Mouse (Mus musculus) forebrain, embryonic 16.5 days (tissue): ENCODE data around the gene Tcte1. TPM values are rescaled to one million over a fixed set of nuclear protein-coding genes. Genes with fewer than 3 reads are reported as not detected.
A peak's percentile ranks its signal among the peaks of the same experiment; 100 is the strongest.

Experiments used
- ATAC-seq: fragments of 200-750 bp; cut with Nextera tagmentation; 2 replicates; pipeline ENCODE4 v1.8.0; 2017; ENCODE audit warnings: mild to moderate bottlenecking, moderate library complexity
- H3K27ac ChIP-seq: fragments of 300-500 bp; sonication (generic); 2 replicates; pipeline ENCODE4 v1.5.1; 2014; ENCODE audit warnings: low read length, control low read depth
- H3K27me3 ChIP-seq: fragments of 300-500 bp; sonication (generic); replicated peaks from 2 replicates; pipeline ENCODE4 v1.6.1; 2014; ENCODE audit warnings: low read length; ENCODE audit not compliant: control insufficient read depth, insufficient read depth
- H3K36me3 ChIP-seq: fragments of 300-500 bp; sonication (generic); 2 replicates; pipeline ENCODE4 v1.6.1; 2014; ENCODE audit not compliant: control insufficient read depth, insufficient read depth
- H3K4me1 ChIP-seq: fragments of 300-500 bp; sonication (generic); replicated peaks from 2 replicates; pipeline ENCODE4 v1.6.1; 2014; ENCODE audit warnings: low read length; ENCODE audit not compliant: control insufficient read depth, insufficient read depth
- H3K4me2 ChIP-seq: fragments of 300-500 bp; sonication (generic); 2 replicates; pipeline ENCODE4 v1.6.1; 2014; ENCODE audit warnings: mild to moderate bottlenecking, low read length, control low read depth
- H3K4me3 ChIP-seq: fragments of 300-500 bp; sonication (generic); replicated peaks from 2 replicates; pipeline ENCODE4 v1.5.1; 2014; ENCODE audit warnings: mild to moderate bottlenecking, low read length, control low read depth
- H3K9ac ChIP-seq: fragments of 300-500 bp; sonication (generic); replicated peaks from 2 replicates; pipeline ENCODE4 v1.6.1; 2014; ENCODE audit warnings: low read depth, low read length, control low read depth
- H3K9me3 ChIP-seq: fragments of 300-500 bp; sonication (generic); 2 replicates; pipeline ENCODE4 v1.6.1; 2016; ENCODE audit warnings: low read length; ENCODE audit not compliant: control insufficient read depth
- WGBS: fragments of 180-500 bp; shearing (Covaris S2); extraction: QIAGEN DNeasy Blood & Tissue Kit; methylation state at CpG from one replicate; pipeline ENCODE4 v1.1.7; 2014; 5-methylcytosine and 5-hydroxymethylcytosine counted together
- polyA plus RNA-seq: library from polyadenylated mRNA; unstranded; fragments of >200 nt; fragmentation: Nextera tagmentation; extraction: Ambion mirVana; gene quantifications from 2 replicates; pipeline ENCODE4 v1.2.1, GENCODE M21; 2015

Tcte1 gene
- polyA plus RNA-seq, 1 experiment from 2014 or later = 4.7 TPM

GRCm38 (mm10) chr17:45566360-45567161, 43.3 kb downstream of the Tcte1 start:
- peaks cover 49% of the 10 kb centered on the region for H3K36me3 ChIP-seq
- H3K4me1 ChIP-seq = peaks cover 22% of the 10 kb centered on the region
- no peaks in the 10 kb centered on the region for H3K27me3 ChIP-seq
- no peak overlapping the region for H3K9ac ChIP-seq
- ATAC-seq = no peak
- no peak overlapping the region for H3K27ac ChIP-seq
- H3K4me3 ChIP-seq = no peak overlapping the region
- 63% methylated on average over 18 of the region's 18 CpGs for WGBS
- H3K4me2 ChIP-seq = no peak overlapping the region
- H3K9me3 ChIP-seq = no peaks in the 10 kb centered on the region

DNA sequence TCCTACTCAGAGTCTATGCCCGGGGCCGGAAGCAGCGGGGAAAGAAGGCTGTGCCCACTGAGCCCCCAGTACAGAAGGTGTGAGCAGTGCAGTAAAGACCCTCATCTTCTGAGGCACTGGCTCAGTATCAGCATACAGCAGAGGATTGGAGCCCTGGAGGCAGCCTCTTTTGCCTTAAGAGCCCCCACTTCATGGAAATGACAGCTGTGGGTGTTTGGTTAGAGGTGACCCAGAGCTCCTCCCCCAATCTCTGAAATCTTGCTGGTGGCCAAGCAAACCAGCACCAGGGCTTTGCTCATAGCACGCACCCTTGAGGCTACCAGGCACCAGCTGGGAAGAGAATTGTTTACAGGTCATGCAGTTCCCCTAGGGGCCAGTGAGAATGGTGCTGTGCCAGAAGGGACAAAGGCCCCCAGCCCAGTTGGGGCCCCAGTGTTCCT, 43.9 kb downstream of the Tcte1 start:
- Histone ChIP-seq H3K4me3 (no peak overlapping the region), H3K27me3 (no peaks in the 10 kb centered on the region), H3K9me3 (no peaks in the 10 kb centered on the region), H3K27ac (no peak overlapping the region), H3K4me2 (no peak overlapping the region), H3K36me3 (peaks cover 49% of the 10 kb centered on the region), H3K4me1 (peaks cover 26% of the 10 kb centered on the region), H3K9ac (no peak overlapping the region)
- 22% methylated on average over 4 of the region's 4 CpGs for WGBS
- no peak for ATAC-seq

GRCm38 (mm10) chr17:45568990-45569389, 45.8 kb downstream of the Tcte1 start:
- peaks cover 26% of the 10 kb centered on the region for H3K4me1 ChIP-seq
- 84% methylated on average over 12 of the region's 12 CpGs for WGBS

DNA sequence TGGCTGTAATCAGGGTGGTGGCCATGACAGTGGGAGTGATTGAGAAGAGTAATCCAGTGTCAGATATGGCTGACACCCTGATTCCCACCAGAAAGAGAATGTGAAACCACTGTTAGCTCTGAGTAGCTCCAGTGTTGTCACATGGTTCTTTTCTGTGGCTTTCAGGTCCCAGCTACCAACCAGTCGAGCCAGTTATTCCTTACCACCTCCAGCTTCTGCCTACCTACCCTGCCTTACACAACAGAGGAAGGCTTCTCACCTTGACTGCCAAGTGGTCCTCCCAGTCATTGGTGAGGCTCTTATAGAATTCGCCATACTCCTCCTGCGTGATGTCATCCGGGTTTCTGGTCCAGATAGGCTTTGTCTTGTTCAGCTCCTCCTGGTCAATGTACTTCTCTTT, 46.8 kb downstream of the Tcte1 start:
- H3K4me1 ChIP-seq = peaks cover 28% of the 10 kb centered on the region
- no peak overlapping the region for H3K4me3 ChIP-seq
- H3K27me3 ChIP-seq = no peaks in the 10 kb centered on the region
- H3K9ac ChIP-seq = no peak overlapping the region
- no peak overlapping the region for H3K27ac ChIP-seq
- no peaks in the 10 kb centered on the region for H3K9me3 ChIP-seq
- peaks cover 49% of the 10 kb centered on the region for H3K36me3 ChIP-seq
- 85% methylated on average over 4 of the region's 4 CpGs for WGBS
- no peak overlapping the region for H3K4me2 ChIP-seq
- no peak for ATAC-seq

More at GRCm38 (mm10) chr17:45568990-45569389, 45.8 kb downstream of the Tcte1 start:
- Histone ChIP-seq H3K9me3 (no peaks in the 10 kb centered on the region), H3K27ac (no peak overlapping the region), H3K4me2 (no peak overlapping the region), H3K4me3 (no peak overlapping the region), H3K36me3 (peaks cover 49% of the 10 kb centered on the region), H3K9ac (no peak overlapping the region), H3K27me3 (no peaks in the 10 kb centered on the region)
- ATAC-seq = no peak

- peak overlapping the region; percentile 99 for H3K9ac ChIP-seq
- H3K4me2 ChIP-seq = peak overlapping the region; percentile 77
- peak; percentile 42 for ATAC-seq
- H3K4me3 ChIP-seq = peak overlapping the region; percentile 100
- no peaks in the 10 kb centered on the region for H3K27me3 ChIP-seq
- peaks cover 38% of the 10 kb centered on the region for H3K36me3 ChIP-seq
- WGBS = under 1% methylated on average over 51 of the region's 57 CpGs
- peak overlapping the region; percentile 98 for H3K27ac ChIP-seq
- H3K9me3 ChIP-seq = no peaks in the 10 kb centered on the region
- H3K4me1 ChIP-seq = peaks cover 22% of the 10 kb centered on the region
These were observed 49.2 kb downstream of the Tcte1 start for GRCm38 (mm10) chr17:45572103-45573086.

GRCm38 (mm10) chr17:45573087-45573779, 50.0 kb downstream of the Tcte1 start, which contains the start of gene Hsp90ab1:
TSS of gene Hsp90ab1 (minus strand) at chr17:45573271.
- peak within 1 kb of the TSS; percentile 99 for H3K9ac ChIP-seq
- H3K9me3 ChIP-seq = no peaks in the 10 kb centered on the region
- H3K27ac ChIP-seq = peak within 1 kb of the TSS; percentile 98
- H3K36me3 ChIP-seq = peaks cover 33% of the 10 kb centered on the region
- under 1% methylated on average over 41 of the region's 41 CpGs for WGBS
- H3K4me2 ChIP-seq = peak within 1 kb of the TSS; percentile 77
- H3K4me1 ChIP-seq = peaks cover 22% of the 10 kb centered on the region
- H3K4me3 ChIP-seq = peak within 1 kb of the TSS; percentile 100
- no peaks in the 10 kb centered on the region for H3K27me3 ChIP-seq
- ATAC-seq = peak; percentile 76

GRCm38 (mm10) chr17:45573780-45574123, 50.5 kb downstream of the Tcte1 start:
- WGBS = under 1% methylated on average over 18 of the region's 18 CpGs
- no peaks in the 10 kb centered on the region for H3K27me3 ChIP-seq
- H3K4me3 ChIP-seq = peak overlapping the region; percentile 100
- H3K4me2 ChIP-seq = peak overlapping the region; percentile 77
- peaks cover 22% of the 10 kb centered on the region for H3K4me1 ChIP-seq
- peak overlapping the region; percentile 98 for H3K27ac ChIP-seq
- no peaks in the 10 kb centered on the region for H3K9me3 ChIP-seq
- peak; percentile 56 for ATAC-seq
- peaks cover 28% of the 10 kb centered on the region for H3K36me3 ChIP-seq
- peak overlapping the region; percentile 74 for H3K9ac ChIP-seq

DNA sequence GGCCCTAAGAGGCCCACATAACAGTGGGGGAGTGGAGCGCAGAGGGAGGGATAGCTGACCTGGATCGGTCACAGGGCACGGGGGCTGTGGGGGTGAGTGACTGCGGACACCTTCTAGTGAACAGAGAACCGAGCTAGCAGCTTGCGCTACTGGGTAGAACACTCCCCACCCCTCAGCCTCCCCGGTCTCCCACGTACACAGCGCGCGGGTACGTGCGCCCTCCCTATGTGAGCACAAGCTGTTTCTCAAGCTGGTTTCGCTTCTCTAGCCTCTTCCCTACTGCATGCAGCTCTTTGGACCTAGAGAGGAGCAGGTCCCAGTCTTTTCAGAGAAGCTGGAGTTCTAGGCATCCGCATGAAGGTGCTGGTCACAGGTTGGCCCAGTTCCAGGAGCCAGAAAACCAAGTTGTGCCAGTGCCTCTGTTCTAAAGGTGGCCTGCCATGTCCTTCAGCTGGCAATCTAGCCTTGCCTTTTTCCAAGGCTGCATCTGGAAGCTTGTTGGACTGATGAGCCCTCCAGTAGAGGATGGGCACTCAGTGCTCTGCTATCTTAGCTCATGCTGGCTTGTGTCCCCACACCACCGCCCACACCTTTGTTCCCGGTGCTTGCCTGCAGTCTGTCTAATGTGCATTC, 51.0 kb downstream of the Tcte1 start:
- Histone ChIP-seq H3K4me1 (peaks cover 22% of the 10 kb centered on the region), H3K27ac (peak overlapping the region; percentile 98), H3K9me3 (no peaks in the 10 kb centered on the region), H3K9ac (peak overlapping the region; percentile 74), H3K36me3 (peaks cover 23% of the 10 kb centered on the region), H3K27me3 (no peaks in the 10 kb centered on the region), H3K4me3 (peak overlapping the region; percentile 100), H3K4me2 (peak overlapping the region; percentile 77)
- 1% methylated on average over 17 of the region's 17 CpGs for WGBS
- peak; percentile 79 for ATAC-seq
